Mouse (Mus musculus): ENCODE results near the gene Pigs. TPM values are rescaled to one million over a fixed set of nuclear protein-coding genes. Genes with fewer than 3 reads are reported as not detected.

The Pigs gene
- polyA plus RNA-seq, 1 experiment, result 88.3 TPM

- Histone ChIP-seq H3K27ac (ENCODE audit: control insufficient read depth, insufficient read depth, low read length) (no peak overlapping the region), H3K36me3 (ENCODE audit: control insufficient read depth, insufficient read depth, low read length) (no peaks in the 10 kb centered on the region), H3K4me3 (ENCODE audit: control insufficient read depth, insufficient read depth, low read length) (no peak overlapping the region), H3K4me1 (replicated peaks; ENCODE audit: control insufficient read depth, insufficient read depth, low read length) (0 out of 2 replicates have a peak, but pooled peaks cover 4% of the 10 kb centered on the region), H3K27me3 (ENCODE audit: control insufficient read depth, insufficient read depth, low read length) (no peaks in the 10 kb centered on the region)
- no peak for TF ChIP-seq CTCF (IDR thresholded peaks at IDR 0.05; ENCODE audit: borderline replicate concordance, control insufficient read depth, extremely low read depth, insufficient read depth, low read length, poor library complexity)
- no peak for TF ChIP-seq POLR2A (IDR thresholded peaks at IDR 0.05; ENCODE audit: control insufficient read depth, extremely low read depth, insufficient read depth, low read length, poor library complexity)
- whole genome bisulfite sequencing, result 97% methylated on average over 11 of the region's 11 CpGs
- no peak for DNase-seq
Observed at GRCm38 (mm10) chr11:78371711-78372110, 43.5 kb downstream of the Pigs start.

GRCm38 (mm10) chr11:78372166-78372565 is 44.0 kb downstream of the Pigs start:
- WGBS, result 95% methylated on average over 3 of the region's 3 CpGs
- H3K36me3 ChIP-seq (ENCODE audit: control insufficient read depth, insufficient read depth, low read length), result no peaks in the 10 kb centered on the region
- H3K4me1 ChIP-seq (replicated peaks; ENCODE audit: control insufficient read depth, insufficient read depth, low read length), result 0 out of 2 replicates have a peak, but pooled peaks cover 4% of the 10 kb centered on the region
- H3K27ac ChIP-seq (ENCODE audit: control insufficient read depth, insufficient read depth, low read length), result no peak overlapping the region
- H3K27me3 ChIP-seq (ENCODE audit: control insufficient read depth, insufficient read depth, low read length), result no peaks in the 10 kb centered on the region
- TF ChIP-seq CTCF (IDR thresholded peaks at IDR 0.05; ENCODE audit: borderline replicate concordance, control insufficient read depth, extremely low read depth, insufficient read depth, low read length, poor library complexity) (no peak), POLR2A (IDR thresholded peaks at IDR 0.05; ENCODE audit: control insufficient read depth, extremely low read depth, insufficient read depth, low read length, poor library complexity) (no peak)
- DNase-seq, result no peak
- no peak overlapping the region for H3K4me3 ChIP-seq (ENCODE audit: control insufficient read depth, insufficient read depth, low read length)

- H3K27ac ChIP-seq (ENCODE audit: control insufficient read depth, insufficient read depth, low read length), result no peak overlapping the region
- 91% methylated on average over 7 of the region's 7 CpGs for WGBS
Observed at GRCm38 (mm10) chr11:78372610-78373009, 44.4 kb downstream of the Pigs start.

GRCm38 (mm10) chr11:78374147-78374546 is 45.9 kb downstream of the Pigs start:
- Histone ChIP-seq H3K27ac (ENCODE audit: control insufficient read depth, insufficient read depth, low read length) (no peak overlapping the region), H3K4me3 (ENCODE audit: control insufficient read depth, insufficient read depth, low read length) (no peak overlapping the region), H3K36me3 (ENCODE audit: control insufficient read depth, insufficient read depth, low read length) (no peaks in the 10 kb centered on the region), H3K4me1 (replicated peaks; ENCODE audit: control insufficient read depth, insufficient read depth, low read length) (0 out of 2 replicates have a peak, but pooled peaks cover 4% of the 10 kb centered on the region), H3K27me3 (ENCODE audit: control insufficient read depth, insufficient read depth, low read length) (no peaks in the 10 kb centered on the region)
- no peak for DNase-seq
- WGBS, result 91% methylated on average over 8 of the region's 8 CpGs
- TF ChIP-seq POLR2A (IDR thresholded peaks at IDR 0.05; ENCODE audit: control insufficient read depth, extremely low read depth, insufficient read depth, low read length, poor library complexity) (no peak), CTCF (IDR thresholded peaks at IDR 0.05; ENCODE audit: borderline replicate concordance, control insufficient read depth, extremely low read depth, insufficient read depth, low read length, poor library complexity) (no peak)

More at GRCm38 (mm10) chr11:78372610-78373009, 44.4 kb downstream of the Pigs start:
- Histone ChIP-seq H3K4me1 (replicated peaks; ENCODE audit: control insufficient read depth, insufficient read depth, low read length) (0 out of 2 replicates have a peak, but pooled peaks cover 4% of the 10 kb centered on the region), H3K36me3 (ENCODE audit: control insufficient read depth, insufficient read depth, low read length) (no peaks in the 10 kb centered on the region), H3K4me3 (ENCODE audit: control insufficient read depth, insufficient read depth, low read length) (no peak overlapping the region), H3K27me3 (ENCODE audit: control insufficient read depth, insufficient read depth, low read length) (no peaks in the 10 kb centered on the region)
- DNase-seq, result no peak
- TF ChIP-seq POLR2A (IDR thresholded peaks at IDR 0.05; ENCODE audit: control insufficient read depth, extremely low read depth, insufficient read depth, low read length, poor library complexity) (no peak), CTCF (IDR thresholded peaks at IDR 0.05; ENCODE audit: borderline replicate concordance, control insufficient read depth, extremely low read depth, insufficient read depth, low read length, poor library complexity) (no peak)

GRCm38 (mm10) chr11:78377549-78378159 is 49.4 kb downstream of the Pigs start:
- DNase-seq, result no peak
- no peaks in the 10 kb centered on the region for H3K36me3 ChIP-seq (ENCODE audit: control insufficient read depth, insufficient read depth, low read length)
- H3K27ac ChIP-seq (ENCODE audit: control insufficient read depth, insufficient read depth, low read length), result no peak overlapping the region
- peaks cover 9% of the 10 kb centered on the region for H3K4me1 ChIP-seq (replicated peaks; ENCODE audit: control insufficient read depth, insufficient read depth, low read length)
- TF ChIP-seq CTCF (IDR thresholded peaks at IDR 0.05; ENCODE audit: borderline replicate concordance, control insufficient read depth, extremely low read depth, insufficient read depth, low read length, poor library complexity), result no peak
- no peak for TF ChIP-seq POLR2A (IDR thresholded peaks at IDR 0.05; ENCODE audit: control insufficient read depth, extremely low read depth, insufficient read depth, low read length, poor library complexity)
- H3K27me3 ChIP-seq (ENCODE audit: control insufficient read depth, insufficient read depth, low read length), result no peaks in the 10 kb centered on the region
- H3K4me3 ChIP-seq (ENCODE audit: control insufficient read depth, insufficient read depth, low read length), result no peak overlapping the region
- 27% methylated on average over 12 of the region's 12 CpGs for WGBS

- no peak for TF ChIP-seq POLR2A (IDR thresholded peaks at IDR 0.05; ENCODE audit: control insufficient read depth, extremely low read depth, insufficient read depth, low read length, poor library complexity)
- no peak for TF ChIP-seq CTCF (IDR thresholded peaks at IDR 0.05; ENCODE audit: borderline replicate concordance, control insufficient read depth, extremely low read depth, insufficient read depth, low read length, poor library complexity)
- WGBS, result 82% methylated on average over 4 of the region's 4 CpGs
- H3K27ac ChIP-seq (ENCODE audit: control insufficient read depth, insufficient read depth, low read length), result no peak overlapping the region
- no peaks in the 10 kb centered on the region for H3K27me3 ChIP-seq (ENCODE audit: control insufficient read depth, insufficient read depth, low read length)
- H3K36me3 ChIP-seq (ENCODE audit: control insufficient read depth, insufficient read depth, low read length), result no peaks in the 10 kb centered on the region
- H3K4me1 ChIP-seq (replicated peaks; ENCODE audit: control insufficient read depth, insufficient read depth, low read length), result peaks cover 9% of the 10 kb centered on the region
- H3K4me3 ChIP-seq (ENCODE audit: control insufficient read depth, insufficient read depth, low read length), result no peak overlapping the region
- no peak for DNase-seq
Observed at GRCm38 (mm10) chr11:78380351-78380750, 52.1 kb downstream of the Pigs start.

Data from thymus, adult 2 months (tissue).